In genomic region chr11:90029841-90030398, GRCm38 (mm10) we compare ENCODE assay signal across 8 mouse cellular contexts. TPM values are rescaled to one million over a fixed set of nuclear protein-coding genes. Genes with fewer than 3 reads are reported as not detected.
A peak's percentile ranks its signal among the peaks of the same experiment; 100 is the strongest.
DNase-seq lines count a peak whose midpoint lies in the region; ATAC-seq and TF ChIP-seq lines count a peak whose summit lies in the region.

Tmem100 (plus strand) TSS chr11:90030348.

- peak within 1 kb of the TSS; percentile 12 for H3K4me3 ChIP-seq in kidney, adult 2 months (ENCODE audit: insufficient read depth, low read depth, low read length)
- peak within 1 kb of the TSS; percentile 50 for H3K4me3 ChIP-seq in embryonic facial prominence, embryonic 15.5 days (replicated peaks)
- H3K4me3 ChIP-seq in hindbrain, embryonic 12.5 days: peak within 1 kb of the TSS; percentile 25
- H3K4me3 ChIP-seq in liver, embryonic 15.5 days (replicated peaks): no peak within 1 kb of the TSS

- no peaks in the 10 kb centered on the region for H3K9me3 ChIP-seq in embryonic facial prominence, embryonic 15.5 days (replicated peaks)
- H3K9me3 ChIP-seq in hindbrain, embryonic 12.5 days (replicated peaks): no peaks in the 10 kb centered on the region
- H3K9me3 ChIP-seq in liver, embryonic 15.5 days (replicated peaks): no peaks in the 10 kb centered on the region

- ATAC-seq in embryonic facial prominence, embryonic 15.5 days (ENCODE audit: insufficient number of reproducible peaks, low FRiP score, low TSS enrichment, low read depth): no peak
- ATAC-seq in hindbrain, embryonic 12.5 days (ENCODE audit: low FRiP score): no peak
- ATAC-seq in liver, embryonic 15.5 days (ENCODE audit: insufficient read depth): no peak
- no peak for ATAC-seq in cerebellum, adult (ENCODE audit: insufficient number of reproducible peaks, low FRiP score, low TSS enrichment)

- peak within 1 kb of the TSS; percentile 63 for H3K4me2 ChIP-seq in embryonic facial prominence, embryonic 15.5 days (replicated peaks)
- H3K4me2 ChIP-seq in hindbrain, embryonic 12.5 days (replicated peaks): peak within 1 kb of the TSS; percentile 45
- H3K4me2 ChIP-seq in liver, embryonic 15.5 days: peak within 1 kb of the TSS; percentile 42

- H3K4me1 ChIP-seq in kidney, adult 2 months (ENCODE audit: control insufficient read depth, insufficient read depth, low read length): no peaks in the 10 kb centered on the region
- peaks cover 54% of the 10 kb centered on the region for H3K4me1 ChIP-seq in embryonic facial prominence, embryonic 15.5 days
- peaks cover 18% of the 10 kb centered on the region for H3K4me1 ChIP-seq in hindbrain, embryonic 12.5 days
- H3K4me1 ChIP-seq in liver, embryonic 15.5 days (replicated peaks): peaks cover 3% of the 10 kb centered on the region; the same call in 1 of the 2 replicates

- H3K27ac ChIP-seq in kidney, adult 2 months (ENCODE audit: insufficient read depth, low read depth, low read length): no peak within 1 kb of the TSS
- H3K27ac ChIP-seq in embryonic facial prominence, embryonic 15.5 days (replicated peaks): peak within 1 kb of the TSS; percentile 74
- no peak within 1 kb of the TSS for H3K27ac ChIP-seq in hindbrain, embryonic 12.5 days
- no peak within 1 kb of the TSS for H3K27ac ChIP-seq in liver, embryonic 15.5 days (replicated peaks)

- no peaks in the 10 kb centered on the region for H3K36me3 ChIP-seq in kidney, adult 2 months (ENCODE audit: control insufficient read depth, insufficient read depth, low read length)
- H3K36me3 ChIP-seq in embryonic facial prominence, embryonic 15.5 days: no peaks in the 10 kb centered on the region
- no peaks in the 10 kb centered on the region for H3K36me3 ChIP-seq in hindbrain, embryonic 12.5 days
- no peaks in the 10 kb centered on the region for H3K36me3 ChIP-seq in liver, embryonic 15.5 days (replicated peaks)

- peak within 1 kb of the TSS; percentile 35 for H3K9ac ChIP-seq in embryonic facial prominence, embryonic 15.5 days
- 0 out of 2 replicates have a peak within 1 kb of the TSS, but pooled peaks have one; percentile 25 for H3K9ac ChIP-seq in hindbrain, embryonic 12.5 days
- H3K9ac ChIP-seq in liver, embryonic 15.5 days: no peak within 1 kb of the TSS

- TF ChIP-seq CTCF in kidney, adult 2 months (conservative IDR thresholded peaks at IDR 0.05; ENCODE audit: insufficient read depth, insufficient read length, low read depth, low read length): no peak

- DNase-seq in kidney, adult 2 months: no peak
- DNase-seq in kidney, postnatal 25 days: no peak
- no peak for DNase-seq in right cerebral cortex, postnatal 10 days (ENCODE audit: low spot score in 2 of 2)
- no peak for DNase-seq in spleen, postnatal 10 days (ENCODE audit: low spot score in 2 of 2)

- peaks cover 2% of the 10 kb centered on the region; the same call in 1 of the 2 replicates for H3K27me3 ChIP-seq in kidney, adult 2 months (replicated peaks; ENCODE audit: control insufficient read depth, insufficient read depth, low read length)
- no peaks in the 10 kb centered on the region; the same call in 1 of the 2 replicates for H3K27me3 ChIP-seq in embryonic facial prominence, embryonic 15.5 days
- peaks cover 24% of the 10 kb centered on the region for H3K27me3 ChIP-seq in hindbrain, embryonic 12.5 days
- H3K27me3 ChIP-seq in liver, embryonic 15.5 days: peaks cover 39% of the 10 kb centered on the region

- no peak for TF ChIP-seq POLR2A in kidney, adult 2 months (IDR thresholded peaks at IDR 0.05; ENCODE audit: low read depth, low read length)

- 42% methylated on average over 13 of the region's 13 CpGs for WGBS in kidney, adult 2 months
- WGBS in embryonic facial prominence, embryonic 15.5 days: 36% methylated on average over 13 of the region's 13 CpGs
- 51% methylated on average over 13 of the region's 13 CpGs for WGBS in hindbrain, embryonic 12.5 days
- 30% methylated on average over 13 of the region's 13 CpGs for WGBS in liver, embryonic 15.5 days (ENCODE audit: insufficient replicate concordance)

RNA-seq across cellular contexts. Expression of gene Tmem100, which starts in this region (rescaled TPM):
- polyA plus RNA-seq in kidney, adult 2 months (2012; rRNA removed): 1.5 and 1.8 TPM in 2 replicates
- polyA plus RNA-seq in embryonic facial prominence, embryonic 15.5 days (2015; fragmentation: Nextera tagmentation; extraction: Ambion mirVana): 27.4 and 30.6 TPM in 2 replicates
- 10.5 and 11.2 TPM in 2 replicates for polyA plus RNA-seq in hindbrain, embryonic 12.5 days (2016; fragmentation: Nextera tagmentation; extraction: Ambion mirVana)
- 0.44 and 0.48 TPM in 2 replicates for polyA plus RNA-seq in liver, embryonic 15.5 days (2015; fragmentation: Nextera tagmentation; extraction: Ambion mirVana)
